Mouse (Mus musculus): Measurements from ENCODE around the gene Cela2a. TPM values are rescaled to one million over a fixed set of nuclear protein-coding genes. Genes with fewer than 3 reads are reported as not detected.

The Cela2a gene
- polyA plus RNA-seq, 1 experiment from 2014 or later = not detected

DNA sequence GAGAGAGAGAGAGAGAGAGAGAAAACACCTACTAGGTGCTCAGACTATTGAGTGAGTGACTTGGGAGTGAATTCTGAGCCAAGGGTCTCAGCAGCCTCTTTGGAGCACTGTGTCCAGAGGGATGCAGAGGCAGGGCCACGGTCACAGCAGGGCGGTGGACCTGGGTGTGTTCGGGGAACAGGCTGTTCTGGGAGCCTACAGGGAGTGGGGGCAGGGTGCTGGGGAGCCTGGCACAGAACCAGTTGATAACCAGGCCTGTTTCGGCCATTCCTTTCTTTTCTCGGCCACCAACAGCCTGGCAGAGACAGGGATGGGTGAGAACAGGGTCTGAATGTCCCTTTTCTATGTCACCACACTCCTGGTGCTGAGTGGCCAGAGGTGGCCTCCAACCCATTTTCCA is 36.9 kb upstream of the Cela2a start:
- no peaks in the 10 kb centered on the region for H3K27me3 ChIP-seq (ENCODE audit: control insufficient read depth, insufficient read depth, low read length)
- no peak overlapping the region for H3K4me3 ChIP-seq (ENCODE audit: low read depth, low read length)
- ATAC-seq (ENCODE audit: insufficient read depth, low FRiP score, low TSS enrichment) (no peak), DNase-seq (ENCODE audit: low spot score) (no peak)
- H3K4me2 ChIP-seq (ENCODE audit: low read depth) = no peak overlapping the region
- peaks cover 4% of the 10 kb centered on the region; the same call in 1 of the 2 replicates for H3K4me1 ChIP-seq (ENCODE audit: control insufficient read depth, insufficient read depth, low read length)
- no peaks in the 10 kb centered on the region for H3K36me3 ChIP-seq (ENCODE audit: control insufficient read depth, insufficient read depth, low read length)
- H3K27ac ChIP-seq (ENCODE audit: low read depth, low read length) = no peak overlapping the region
- WGBS = 79% methylated on average over 5 of the region's 5 CpGs
- no peaks in the 10 kb centered on the region for H3K9me3 ChIP-seq (ENCODE audit: control insufficient read depth, low read length)
- H3K9ac ChIP-seq (ENCODE audit: low read length) = no peak overlapping the region

DNA sequence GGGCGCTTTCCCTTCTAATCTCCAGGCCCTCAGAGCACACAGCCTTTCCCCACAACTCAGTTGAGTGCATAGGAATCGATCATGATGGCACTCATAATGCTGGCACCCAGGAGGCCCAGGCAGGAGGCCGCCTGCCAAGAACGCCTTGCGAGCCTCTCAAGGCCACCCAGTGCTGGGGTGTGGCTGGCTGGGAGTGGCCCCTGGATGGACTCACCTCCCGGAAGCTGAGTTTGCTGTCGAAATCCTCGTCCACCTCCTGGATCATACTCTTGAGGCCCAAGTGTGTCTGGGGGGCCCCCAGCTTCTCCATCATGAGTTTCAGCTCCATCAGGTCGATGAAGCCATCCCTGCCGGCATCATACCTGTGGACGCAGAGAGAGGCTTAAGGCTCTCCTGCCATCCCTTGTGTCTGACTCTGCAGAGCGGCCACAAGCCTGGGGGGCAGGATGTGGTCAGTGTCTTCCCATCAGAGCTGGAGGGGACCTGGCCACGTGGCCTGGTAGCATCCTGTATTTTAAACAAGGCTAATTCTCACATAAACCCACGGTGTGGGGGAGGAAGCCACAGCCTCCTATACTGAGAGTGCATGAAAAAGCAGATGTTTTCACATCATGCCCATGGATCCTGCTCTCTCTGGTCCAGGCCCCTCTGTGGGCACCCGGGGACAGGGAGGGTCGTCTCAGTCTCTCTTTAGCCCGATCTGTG is 35.8 kb upstream of the Cela2a start:
- H3K27me3 ChIP-seq (ENCODE audit: control insufficient read depth, insufficient read depth, low read length) = no peaks in the 10 kb centered on the region
- H3K36me3 ChIP-seq (ENCODE audit: control insufficient read depth, insufficient read depth, low read length) = no peaks in the 10 kb centered on the region
- no peak overlapping the region for H3K4me2 ChIP-seq (ENCODE audit: low read depth)
- no peaks in the 10 kb centered on the region for H3K9me3 ChIP-seq (ENCODE audit: control insufficient read depth, low read length)
- 86% methylated on average over 17 of the region's 17 CpGs for WGBS
- DNase-seq (ENCODE audit: low spot score) (no peak), ATAC-seq (ENCODE audit: insufficient read depth, low FRiP score, low TSS enrichment) (no peak)
- no peak overlapping the region for H3K9ac ChIP-seq (ENCODE audit: low read length)
- no peaks in the 10 kb centered on the region for H3K4me1 ChIP-seq (ENCODE audit: control insufficient read depth, insufficient read depth, low read length)
- no peak overlapping the region for H3K27ac ChIP-seq (ENCODE audit: low read depth, low read length)
- H3K4me3 ChIP-seq (ENCODE audit: low read depth, low read length) = no peak overlapping the region

DNA sequence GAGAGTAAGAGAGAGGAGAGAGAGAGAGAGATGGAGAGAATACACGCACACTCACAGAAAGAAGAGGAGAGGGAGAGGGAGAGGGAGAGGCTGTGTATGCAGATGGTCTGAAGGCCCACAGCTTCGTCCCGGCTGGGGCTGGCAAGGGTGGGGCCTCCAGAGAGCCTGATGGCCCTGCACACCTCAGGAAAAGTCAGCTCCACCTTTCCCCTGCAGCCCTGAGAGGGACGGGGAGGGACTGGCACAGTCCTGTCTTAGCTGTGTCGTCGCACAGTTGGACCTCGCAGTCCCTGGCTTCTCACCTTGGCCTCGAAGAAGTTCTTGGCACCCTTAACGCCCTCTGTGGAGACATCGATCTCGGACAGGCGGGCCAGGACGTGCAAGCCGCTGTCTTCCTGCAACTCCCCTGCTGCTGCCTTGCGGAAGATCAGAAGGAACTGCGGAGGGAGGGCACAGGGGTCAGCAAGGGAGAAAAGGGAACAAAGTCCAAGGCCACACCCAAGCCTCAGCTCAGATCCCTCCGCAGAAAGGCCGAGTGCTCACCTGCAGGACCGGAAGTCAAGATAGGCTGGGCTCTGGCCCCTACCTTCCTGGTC is 34.4 kb upstream of the Cela2a start:
- Histone ChIP-seq H3K4me2 (ENCODE audit: low read depth) (no peak overlapping the region), H3K9ac (ENCODE audit: low read length) (no peak overlapping the region), H3K9me3 (ENCODE audit: control insufficient read depth, low read length) (no peaks in the 10 kb centered on the region), H3K27me3 (ENCODE audit: control insufficient read depth, insufficient read depth, low read length) (no peaks in the 10 kb centered on the region), H3K27ac (ENCODE audit: low read depth, low read length) (no peak overlapping the region), H3K4me1 (ENCODE audit: control insufficient read depth, insufficient read depth, low read length) (no peaks in the 10 kb centered on the region), H3K4me3 (ENCODE audit: low read depth, low read length) (no peak overlapping the region), H3K36me3 (ENCODE audit: control insufficient read depth, insufficient read depth, low read length) (no peaks in the 10 kb centered on the region)
- WGBS = 68% methylated on average over 19 of the region's 19 CpGs
- ATAC-seq (ENCODE audit: insufficient read depth, low FRiP score, low TSS enrichment) = no peak
- no peak for DNase-seq (ENCODE audit: low spot score)

DNA sequence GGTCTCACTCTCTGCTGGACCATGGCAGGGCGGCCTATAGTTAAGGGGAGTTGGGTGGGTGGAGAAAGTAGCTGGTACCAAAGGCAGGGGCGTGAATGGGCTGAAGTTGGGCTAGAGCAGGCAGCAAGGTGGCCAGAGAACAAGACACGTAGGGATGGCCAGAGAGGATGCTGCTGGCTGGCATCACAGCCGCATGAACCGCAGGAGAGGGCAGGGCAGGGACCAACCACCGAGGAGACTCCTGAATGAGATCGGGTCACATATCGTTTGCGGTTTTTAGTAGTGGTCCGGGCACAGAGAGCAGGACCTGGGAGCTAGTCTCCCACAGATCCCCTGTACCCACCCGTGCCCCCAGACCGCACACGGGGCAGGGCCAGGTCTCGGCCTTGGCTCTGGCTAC is 33.4 kb upstream of the Cela2a start:
- no peak for ATAC-seq (ENCODE audit: insufficient read depth, low FRiP score, low TSS enrichment)
- Histone ChIP-seq H3K36me3 (ENCODE audit: control insufficient read depth, insufficient read depth, low read length) (no peaks in the 10 kb centered on the region), H3K27me3 (ENCODE audit: control insufficient read depth, insufficient read depth, low read length) (no peaks in the 10 kb centered on the region), H3K9me3 (ENCODE audit: control insufficient read depth, low read length) (no peaks in the 10 kb centered on the region), H3K9ac (ENCODE audit: low read length) (no peak overlapping the region), H3K4me2 (ENCODE audit: low read depth) (no peak overlapping the region), H3K4me1 (ENCODE audit: control insufficient read depth, insufficient read depth, low read length) (no peaks in the 10 kb centered on the region), H3K27ac (ENCODE audit: low read depth, low read length) (no peak overlapping the region), H3K4me3 (ENCODE audit: low read depth, low read length) (no peak overlapping the region)
- no peak for DNase-seq (ENCODE audit: low spot score)
- WGBS = 95% methylated on average over 14 of the region's 14 CpGs

DNA sequence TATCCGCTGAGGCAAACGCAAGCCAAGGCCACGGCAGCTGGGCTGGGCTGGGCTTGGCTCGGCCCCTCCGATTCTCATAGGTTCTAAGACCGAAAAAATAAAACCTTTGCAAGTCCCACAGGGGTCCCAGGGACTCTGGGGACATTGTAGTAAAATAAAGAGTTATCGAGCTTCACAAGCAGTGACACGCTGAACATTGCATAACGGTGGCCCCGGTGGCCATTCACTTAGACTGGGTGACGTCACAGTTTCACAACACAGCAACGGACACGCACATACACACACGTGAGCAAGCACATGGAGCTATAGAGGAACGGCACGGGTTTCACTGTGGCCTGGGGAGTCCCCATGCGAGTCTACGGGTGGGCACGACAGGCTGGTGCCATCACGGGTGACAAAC is 32.5 kb upstream of the Cela2a start:
- no peak overlapping the region for H3K4me3 ChIP-seq (ENCODE audit: low read depth, low read length)
- DNase-seq (ENCODE audit: low spot score) = no peak
- 92% methylated on average over 20 of the region's 20 CpGs for WGBS
- H3K4me1 ChIP-seq (ENCODE audit: control insufficient read depth, insufficient read depth, low read length) = no peaks in the 10 kb centered on the region
- H3K36me3 ChIP-seq (ENCODE audit: control insufficient read depth, insufficient read depth, low read length) = no peaks in the 10 kb centered on the region
- no peaks in the 10 kb centered on the region for H3K27me3 ChIP-seq (ENCODE audit: control insufficient read depth, insufficient read depth, low read length)
- no peak overlapping the region for H3K9ac ChIP-seq (ENCODE audit: low read length)
- no peak overlapping the region for H3K4me2 ChIP-seq (ENCODE audit: low read depth)
- ATAC-seq (ENCODE audit: insufficient read depth, low FRiP score, low TSS enrichment) = no peak
- H3K9me3 ChIP-seq (ENCODE audit: control insufficient read depth, low read length) = no peaks in the 10 kb centered on the region
- no peak overlapping the region for H3K27ac ChIP-seq (ENCODE audit: low read depth, low read length)

DNA sequence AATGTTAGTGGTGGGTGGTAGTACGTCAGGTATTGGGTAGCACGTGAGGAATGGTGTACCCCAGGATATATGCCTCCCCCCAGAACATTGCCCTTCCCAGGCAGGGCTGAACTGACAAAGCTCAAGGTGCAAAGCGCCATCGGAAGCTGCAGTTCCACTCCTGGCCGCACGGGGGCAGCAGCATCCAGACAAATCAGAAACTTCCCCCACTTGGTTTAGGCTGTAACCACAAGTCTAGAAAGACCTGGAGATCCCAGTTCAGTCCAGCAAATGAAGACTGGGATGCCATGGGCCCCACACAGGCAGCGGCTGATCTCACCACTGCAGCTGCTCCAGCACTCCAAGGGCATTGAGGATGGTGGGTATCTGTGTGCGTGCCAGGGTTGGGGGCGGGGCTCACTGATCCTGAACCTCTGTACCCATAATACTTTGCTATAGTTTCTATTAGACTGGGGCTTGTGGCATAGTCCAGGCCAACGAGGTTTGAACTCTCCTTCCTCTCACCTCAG is 31.5 kb upstream of the Cela2a start:
- H3K36me3 ChIP-seq (ENCODE audit: control insufficient read depth, insufficient read depth, low read length) = no peaks in the 10 kb centered on the region
- H3K4me2 ChIP-seq (ENCODE audit: low read depth) = no peak overlapping the region
- no peak overlapping the region for H3K9ac ChIP-seq (ENCODE audit: low read length)
- 22% methylated on average over 10 of the region's 10 CpGs for WGBS
- ATAC-seq (ENCODE audit: insufficient read depth, low FRiP score, low TSS enrichment) = peak; percentile 68
- peak; percentile 85 for DNase-seq (ENCODE audit: low spot score)
- no peak overlapping the region for H3K4me3 ChIP-seq (ENCODE audit: low read depth, low read length)
- no peaks in the 10 kb centered on the region for H3K27me3 ChIP-seq (ENCODE audit: control insufficient read depth, insufficient read depth, low read length)
- no peaks in the 10 kb centered on the region for H3K9me3 ChIP-seq (ENCODE audit: control insufficient read depth, low read length)
- H3K4me1 ChIP-seq (ENCODE audit: control insufficient read depth, insufficient read depth, low read length) = no peaks in the 10 kb centered on the region
- H3K27ac ChIP-seq (ENCODE audit: low read depth, low read length) = no peak overlapping the region

DNA sequence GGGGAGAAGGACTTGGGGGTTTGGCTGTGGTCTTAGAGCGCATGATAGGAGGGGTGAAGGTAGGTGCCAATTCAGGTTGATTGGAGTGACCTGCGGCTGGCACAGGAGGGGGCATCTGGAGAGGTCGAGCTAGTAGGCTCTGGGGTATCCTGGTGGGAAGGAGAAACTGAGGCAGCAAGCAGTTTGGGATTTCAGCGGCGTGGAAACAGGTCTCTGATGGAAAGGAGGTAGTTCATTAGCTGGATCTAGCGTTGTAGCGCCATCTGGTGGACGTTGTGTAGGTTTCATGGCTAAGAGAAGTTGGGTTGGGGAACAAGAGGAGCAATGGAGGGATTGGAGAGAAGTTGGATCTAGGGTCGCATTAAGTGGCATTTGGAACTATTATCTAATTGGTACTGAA is 27.5 kb upstream of the Cela2a start:
- DNase-seq (ENCODE audit: low spot score) (peak; percentile 63), ATAC-seq (ENCODE audit: insufficient read depth, low FRiP score, low TSS enrichment) (no peak)
- H3K4me1 ChIP-seq (ENCODE audit: control insufficient read depth, insufficient read depth, low read length) = no peaks in the 10 kb centered on the region
- H3K9me3 ChIP-seq (ENCODE audit: control insufficient read depth, low read length) = no peaks in the 10 kb centered on the region
- WGBS = 87% methylated on average over 9 of the region's 9 CpGs
- H3K27me3 ChIP-seq (ENCODE audit: control insufficient read depth, insufficient read depth, low read length) = no peaks in the 10 kb centered on the region
- no peak overlapping the region for H3K9ac ChIP-seq (ENCODE audit: low read length)
- H3K4me2 ChIP-seq (ENCODE audit: low read depth) = no peak overlapping the region
- no peaks in the 10 kb centered on the region for H3K36me3 ChIP-seq (ENCODE audit: control insufficient read depth, insufficient read depth, low read length)
- no peak overlapping the region for H3K27ac ChIP-seq (ENCODE audit: low read depth, low read length)
- H3K4me3 ChIP-seq (ENCODE audit: low read depth, low read length) = no peak overlapping the region

DNA sequence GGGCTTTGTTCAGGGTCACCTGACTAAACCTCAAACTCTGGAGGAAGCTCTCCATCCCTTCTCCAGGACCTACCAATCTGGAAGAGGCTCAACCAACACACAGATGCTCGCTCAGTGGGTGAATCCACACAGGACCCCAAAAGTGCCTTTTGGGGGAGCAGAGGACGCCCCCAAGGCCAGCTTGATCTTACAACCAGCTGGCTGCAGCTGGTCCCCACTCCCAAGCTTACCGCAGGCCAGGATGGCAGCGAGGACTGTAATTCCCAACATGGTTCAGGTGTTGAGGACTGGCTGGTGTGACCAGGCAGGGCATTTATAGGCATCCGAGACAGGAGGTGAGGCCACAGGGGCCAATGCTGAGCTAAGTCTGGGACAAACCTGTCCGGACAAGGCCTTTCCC is 20.0 kb upstream of the Cela2a start, which contains the start of gene Ctrc:
TSS of gene Ctrc (minus strand) at position 361 of the 400 bp plus-strand sequence.
- DNase-seq (ENCODE audit: low spot score) (no peak), ATAC-seq (ENCODE audit: insufficient read depth, low FRiP score, low TSS enrichment) (no peak)
- Histone ChIP-seq H3K4me1 (ENCODE audit: control insufficient read depth, insufficient read depth, low read length) (no peaks in the 10 kb centered on the region), H3K27me3 (ENCODE audit: control insufficient read depth, insufficient read depth, low read length) (no peaks in the 10 kb centered on the region), H3K4me3 (ENCODE audit: low read depth, low read length) (no peak within 1 kb of the TSS), H3K4me2 (ENCODE audit: low read depth) (no peak within 1 kb of the TSS), H3K36me3 (ENCODE audit: control insufficient read depth, insufficient read depth, low read length) (no peaks in the 10 kb centered on the region), H3K9me3 (ENCODE audit: control insufficient read depth, low read length) (no peaks in the 10 kb centered on the region), H3K27ac (ENCODE audit: low read depth, low read length) (no peak within 1 kb of the TSS), H3K9ac (ENCODE audit: low read length) (no peak within 1 kb of the TSS)
- 80% methylated on average over 6 of the region's 6 CpGs for WGBS

DNA sequence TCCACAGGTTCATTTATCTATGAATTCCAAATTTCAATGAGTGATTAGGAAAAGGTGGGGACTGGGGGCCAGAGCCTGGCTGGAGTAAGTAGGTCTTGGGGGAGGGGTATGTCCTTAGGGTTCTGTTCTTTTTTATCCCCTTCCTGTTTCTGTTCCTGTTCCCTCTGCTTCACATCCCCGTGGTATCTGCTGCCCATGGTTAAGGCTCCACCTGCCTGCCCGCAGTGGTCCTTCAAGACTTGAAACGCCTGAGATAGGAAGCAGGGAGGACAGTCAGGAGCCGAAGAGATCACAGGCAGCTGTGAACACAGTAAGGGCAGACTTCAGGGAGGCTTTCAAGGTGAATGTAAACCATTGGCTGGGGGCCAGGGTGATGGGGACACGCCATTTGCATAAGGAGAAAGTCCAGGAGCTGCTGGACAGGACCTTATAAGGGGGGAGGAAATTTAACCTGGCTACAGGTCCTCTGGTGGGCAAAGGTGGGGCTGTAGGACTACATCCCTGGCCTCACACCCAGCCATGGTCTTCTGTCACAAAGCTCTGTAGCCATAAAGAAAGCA is 8.7 kb upstream of the Cela2a start:
- H3K9ac ChIP-seq (ENCODE audit: low read length) = no peak overlapping the region
- H3K9me3 ChIP-seq (ENCODE audit: control insufficient read depth, low read length) = no peaks in the 10 kb centered on the region
- H3K27ac ChIP-seq (ENCODE audit: low read depth, low read length) = no peak overlapping the region
- no peaks in the 10 kb centered on the region for H3K27me3 ChIP-seq (ENCODE audit: control insufficient read depth, insufficient read depth, low read length)
- H3K4me1 ChIP-seq (ENCODE audit: control insufficient read depth, insufficient read depth, low read length) = no peaks in the 10 kb centered on the region
- 72% methylated on average over 5 of the region's 5 CpGs for WGBS
- no peak overlapping the region for H3K4me3 ChIP-seq (ENCODE audit: low read depth, low read length)
- no peaks in the 10 kb centered on the region for H3K36me3 ChIP-seq (ENCODE audit: control insufficient read depth, insufficient read depth, low read length)
- no peak overlapping the region for H3K4me2 ChIP-seq (ENCODE audit: low read depth)
- ATAC-seq (ENCODE audit: insufficient read depth, low FRiP score, low TSS enrichment) = no peak
- no peak for DNase-seq (ENCODE audit: low spot score)
